Mouse (Mus musculus): ENCODE data around the gene Tkt.
"Not testable (repeated sequence)": the region's sequence is repeated elsewhere in the genome, so short reads cannot be mapped to it uniquely, and the experiment has no call there.

Tkt gene

GRCm38 (mm10) chr14:30548131-30548720, at the start of gene Tkt:
Gene Tkt, plus strand, starts transcription at chr14:30548359.
- DNase-seq (ENCODE audit: low spot score): peak; percentile 72

GRCm38 (mm10) chr14:30504990-30505389, 43.2 kb upstream of the Tkt start:
- DNase-seq (ENCODE audit: low spot score): no peak

GRCm38 (mm10) chr14:30510214-30510763, 37.9 kb upstream of the Tkt start:
- DNase-seq (ENCODE audit: low spot score): no peak

GRCm38 (mm10) chr14:30512896-30513295, 35.3 kb upstream of the Tkt start:
- no peak for DNase-seq (ENCODE audit: low spot score)

- DNase-seq (ENCODE audit: low spot score): no peak
Observed at GRCm38 (mm10) chr14:30515931-30516723, 32.0 kb upstream of the Tkt start.

GRCm38 (mm10) chr14:30519323-30519722, 28.8 kb upstream of the Tkt start:
- no peak for DNase-seq (ENCODE audit: low spot score)

GRCm38 (mm10) chr14:30523356-30523755, 24.8 kb upstream of the Tkt start:
- DNase-seq (ENCODE audit: low spot score): no peak

- DNase-seq (ENCODE audit: low spot score): no peak
Observed at GRCm38 (mm10) chr14:30528392-30528791, 19.8 kb upstream of the Tkt start.

- no peak for DNase-seq (ENCODE audit: low spot score)
Observed at GRCm38 (mm10) chr14:30528961-30529360, 19.2 kb upstream of the Tkt start.

GRCm38 (mm10) chr14:30529454-30529853, 18.7 kb upstream of the Tkt start:
- DNase-seq (ENCODE audit: low spot score): no peak

- peak; percentile 54 for DNase-seq (ENCODE audit: low spot score)
Observed at GRCm38 (mm10) chr14:30530726-30531269, 17.4 kb upstream of the Tkt start.

GRCm38 (mm10) chr14:30531431-30531830, 16.7 kb upstream of the Tkt start:
- no peak for DNase-seq (ENCODE audit: low spot score)

GRCm38 (mm10) chr14:30531896-30532295, 16.3 kb upstream of the Tkt start:
- no peak for DNase-seq (ENCODE audit: low spot score)

- no peak for DNase-seq (ENCODE audit: low spot score)
Observed at GRCm38 (mm10) chr14:30533780-30534450, 14.2 kb upstream of the Tkt start.

GRCm38 (mm10) chr14:30541541-30541940, 6.6 kb upstream of the Tkt start:
- DNase-seq (ENCODE audit: low spot score): peak; percentile 55

- not testable (repeated sequence) for DNase-seq (ENCODE audit: low spot score)
Observed at GRCm38 (mm10) chr14:30543331-30543730, 4.8 kb upstream of the Tkt start.

- peak; percentile 92 for DNase-seq (ENCODE audit: low spot score)
Observed at GRCm38 (mm10) chr14:30548965-30549776, 1.0 kb downstream of the Tkt start.

GRCm38 (mm10) chr14:30549777-30550149, 1.6 kb downstream of the Tkt start:
- DNase-seq (ENCODE audit: low spot score): no peak

- DNase-seq (ENCODE audit: low spot score): no peak
Observed at GRCm38 (mm10) chr14:30550232-30551070, 2.3 kb downstream of the Tkt start.

GRCm38 (mm10) chr14:30551509-30551908, 3.4 kb downstream of the Tkt start:
- no peak for DNase-seq (ENCODE audit: low spot score)

- DNase-seq (ENCODE audit: low spot score): no peak
Observed at GRCm38 (mm10) chr14:30551981-30552380, 3.8 kb downstream of the Tkt start.
